Mouse (Mus musculus) thymus, adult 2 months (tissue): ENCODE measurements around the gene R3hdm4.

Experiments used
- CTCF ChIP-seq: fragments of 200-500 bp; IDR thresholded peaks from 2 replicates; pipeline ENCODE4 v1.5.1; 2012; ENCODE audit warnings: mild to moderate bottlenecking, control low read depth, low read length, moderate library complexity, borderline replicate concordance; ENCODE audit not compliant: control insufficient read depth, poor library complexity, insufficient read depth; ENCODE audit errors: extremely low read depth
- POLR2A ChIP-seq: fragments of 200-500 bp; IDR thresholded peaks from 2 replicates; pipeline ENCODE4 v1.6.1; 2012; ENCODE audit warnings: mild to moderate bottlenecking, low read length, control low read depth, moderate library complexity; ENCODE audit not compliant: control insufficient read depth, poor library complexity, insufficient read depth; ENCODE audit errors: extremely low read depth

DNA sequence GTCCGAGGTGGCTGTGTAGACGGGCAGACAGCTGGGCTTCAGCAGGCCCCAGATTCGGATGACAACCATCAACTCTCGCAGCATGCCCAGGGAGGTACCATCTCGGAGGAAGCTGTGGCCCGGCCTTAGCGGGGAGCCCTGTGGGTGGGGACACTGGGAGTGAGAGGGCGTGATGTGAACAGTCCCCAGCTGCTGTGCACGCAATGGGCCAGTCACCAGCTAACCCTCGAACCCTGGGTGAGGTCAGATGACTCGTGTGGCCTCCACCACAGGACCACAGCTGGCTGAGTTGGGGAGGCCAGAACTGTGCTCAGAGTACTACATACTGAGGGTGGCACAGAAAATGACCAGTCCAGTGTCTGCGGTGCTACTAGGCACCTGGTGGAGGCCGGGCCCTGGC lies 24.2 kb downstream of the R3hdm4 start:
- TF ChIP-seq CTCF (no peak), POLR2A (no peak)
